Mouse (Mus musculus) MEL (cell line): ENCODE measurements around the gene Lmo1. TPM values are rescaled to one million over a fixed set of nuclear protein-coding genes. Genes with fewer than 3 reads are reported as not detected.

Experiments used
- DNase-seq: peaks from one replicate; pipeline ENCODE4 v3.0.0; 2011; ENCODE audit warnings: low read depth, low spot score
- H3K27ac ChIP-seq: 2 replicates; pipeline ENCODE4 v1.5.1; 2012; ENCODE audit warnings: low read depth, mild to moderate bottlenecking, control low read depth, low read length, moderate library complexity; ENCODE audit not compliant: control insufficient read depth
- H3K27me3 ChIP-seq, 2 experiments: fragments of 150-350 bp in 1 of 2; sonication (generic) in 1 of 2; 2 replicates each; pipeline ENCODE4 v1.6.1; 2012; ENCODE audit warnings: low read length in 2 of 2, mild to moderate bottlenecking in 2 of 2, improper control_type of control experiment in 1 of 2, moderate library complexity in 1 of 2; ENCODE audit not compliant: insufficient read depth in 2 of 2, control insufficient read depth in 1 of 2
- H3K36me3 ChIP-seq, 2 experiments: 2 replicates each; pipeline ENCODE4 v1.6.1; 2012 to 2014; ENCODE audit warnings: low read length in 2 of 2, improper control_type of control experiment in 1 of 2, inconsistent platforms in 1 of 2, mild to moderate bottlenecking in 1 of 2; ENCODE audit not compliant: insufficient read depth in 2 of 2, control insufficient read depth in 1 of 2
- H3K4me1 ChIP-seq, 2 experiments: fragments of 150-350 bp in 1 of 2; sonication (generic) in 1 of 2; 2 replicates each; pipeline ENCODE4 v1.6.1; 2012; ENCODE audit warnings: low read length in 2 of 2, improper control_type of control experiment in 1 of 2, mild to moderate bottlenecking in 1 of 2; ENCODE audit not compliant: insufficient read depth in 2 of 2, control insufficient read depth in 1 of 2
- H3K4me3 ChIP-seq, 2 experiments: fragments of 150-350 bp in 1 of 2; sonication (generic) in 1 of 2; 2 replicates each; pipeline ENCODE4 v1.5.1; 2012; ENCODE audit warnings: low read depth in 2 of 2, low read length in 2 of 2, mild to moderate bottlenecking in 2 of 2, moderate library complexity in 2 of 2, control low read depth in 1 of 2, improper control_type of control experiment in 1 of 2; ENCODE audit not compliant: control insufficient read depth in 1 of 2, insufficient read depth in 1 of 2
- H3K79me2 ChIP-seq: 2 replicates; pipeline ENCODE4 v1.6.1; 2012; ENCODE audit warnings: mild to moderate bottlenecking, low read length, moderate library complexity; ENCODE audit not compliant: control insufficient read depth, poor library complexity, insufficient read depth
- H3K9ac ChIP-seq: 2 replicates; pipeline ENCODE4 v1.6.1; 2012; ENCODE audit warnings: low read depth, mild to moderate bottlenecking, control low read depth, low read length, moderate library complexity; ENCODE audit not compliant: control insufficient read depth, poor library complexity, severe bottlenecking
- H3K9me3 ChIP-seq: fragments of 150-350 bp; sonication (generic); replicated peaks from 2 replicates; pipeline ENCODE4 v1.6.1; 2012; ENCODE audit warnings: mild to moderate bottlenecking, low read length, improper control_type of control experiment, moderate library complexity; ENCODE audit not compliant: insufficient read depth
- BHLHE40 ChIP-seq: IDR thresholded peaks from 2 replicates; pipeline ENCODE4 v1.6.1; 2012; ENCODE audit warnings: low read depth, mild to moderate bottlenecking, inconsistent platforms, low read length, improper control_type of control experiment, borderline replicate concordance
- CHD1 ChIP-seq: IDR thresholded peaks from 2 replicates; pipeline ENCODE4 v1.6.1; 2012; ENCODE audit warnings: low read depth, mild to moderate bottlenecking, inconsistent platforms, low read length, improper control_type of control experiment
- CTCF ChIP-seq, 3 experiments: IDR thresholded peaks in 2 of 3; conservative IDR thresholded peaks in 1 of 3; 2 replicates each; pipeline ENCODE4 v1.5.1; 2011 to 2012; ENCODE audit warnings: low read length in 3 of 3, low read depth in 2 of 3, mild to moderate bottlenecking in 2 of 3, improper control_type of control experiment in 1 of 3, inconsistent platforms in 1 of 3, mixed read lengths in 1 of 3, moderate library complexity in 1 of 3; ENCODE audit not compliant: control insufficient read depth in 1 of 3, insufficient read depth in 1 of 3, poor library complexity in 1 of 3, severe bottlenecking in 1 of 3
- ELF1 ChIP-seq: IDR thresholded peaks from 2 replicates; pipeline ENCODE4 v1.6.1; 2014; ENCODE audit warnings: low read depth, mild to moderate bottlenecking, inconsistent platforms, low read length, improper control_type of control experiment, moderate library complexity
- EP300 ChIP-seq, 2 experiments: IDR thresholded peaks; 2 replicates each; pipeline ENCODE4 v1.6.1; 2011; ENCODE audit warnings: improper control_type of control experiment in 2 of 2, low read length in 2 of 2, low read depth in 1 of 2, mild to moderate bottlenecking in 1 of 2
- GABPA ChIP-seq: IDR thresholded peaks from 2 replicates; pipeline ENCODE4 v1.6.1; 2012; ENCODE audit warnings: low read depth, mild to moderate bottlenecking, inconsistent platforms, low read length, improper control_type of control experiment, moderate library complexity
- GATA1 ChIP-seq: IDR thresholded peaks from 2 replicates; pipeline ENCODE4 v1.6.1; 2011; ENCODE audit warnings: low read depth, low read length, improper control_type of control experiment
- JUND ChIP-seq: IDR thresholded peaks from 2 replicates; pipeline ENCODE4 v1.6.1; 2011; ENCODE audit warnings: low read depth, mild to moderate bottlenecking, improper control_type of control experiment, low read length
- MAFK ChIP-seq: IDR thresholded peaks from 2 replicates; pipeline ENCODE4 v1.6.1; 2011; ENCODE audit warnings: low read depth, mild to moderate bottlenecking, low read length, improper control_type of control experiment, borderline replicate concordance
- MAX ChIP-seq: IDR thresholded peaks from 2 replicates; pipeline ENCODE4 v1.6.1; 2011; ENCODE audit warnings: low read length, improper control_type of control experiment
- MYC ChIP-seq: IDR thresholded peaks from 2 replicates; pipeline ENCODE4 v1.6.1; 2011; ENCODE audit warnings: low read depth, mild to moderate bottlenecking, low read length, improper control_type of control experiment, moderate library complexity
- NELFE ChIP-seq: IDR thresholded peaks from 2 replicates; pipeline ENCODE4 v1.6.1; 2011; ENCODE audit warnings: low read depth, low read length, improper control_type of control experiment
- NRF1 ChIP-seq: IDR thresholded peaks from 2 replicates; pipeline ENCODE4 v1.6.1; 2014; ENCODE audit warnings: low read depth, mild to moderate bottlenecking, inconsistent platforms, low read length, improper control_type of control experiment, moderate library complexity; ENCODE audit not compliant: poor library complexity, insufficient read depth, severe bottlenecking
- POLR2A ChIP-seq, 2 experiments: IDR thresholded peaks; 2 replicates each; pipeline ENCODE4 v1.6.1; 2011 to 2012; ENCODE audit warnings: low read length in 2 of 2, mild to moderate bottlenecking in 2 of 2, control low read depth in 1 of 2, improper control_type of control experiment in 1 of 2, low read depth in 1 of 2, moderate library complexity in 1 of 2; ENCODE audit not compliant: control insufficient read depth in 1 of 2, insufficient read depth in 1 of 2, poor library complexity in 1 of 2
- RCOR1 ChIP-seq: IDR thresholded peaks from 2 replicates; pipeline ENCODE4 v1.6.1; 2012; ENCODE audit warnings: low read depth, mild to moderate bottlenecking, inconsistent platforms, low read length, improper control_type of control experiment
- TAL1 ChIP-seq: IDR thresholded peaks from 2 replicates; pipeline ENCODE4 v1.6.1; 2012; ENCODE audit warnings: mild to moderate bottlenecking, inconsistent platforms, low read length, moderate library complexity, mixed read lengths
- TBP ChIP-seq: IDR thresholded peaks from 2 replicates; pipeline ENCODE4 v1.8.0; 2011; ENCODE audit warnings: low read depth, low read length, improper control_type of control experiment
- TCF12 ChIP-seq: IDR thresholded peaks from 2 replicates; pipeline ENCODE4 v1.6.1; 2014; ENCODE audit warnings: low read depth, mild to moderate bottlenecking, inconsistent platforms, low read length, improper control_type of control experiment, moderate library complexity
- USF1 ChIP-seq: IDR thresholded peaks from 2 replicates; pipeline ENCODE4 v1.6.1; 2014; ENCODE audit warnings: low read depth, mild to moderate bottlenecking, inconsistent platforms, low read length, improper control_type of control experiment, moderate library complexity
- ZMIZ1 ChIP-seq: IDR thresholded peaks from 2 replicates; pipeline ENCODE4 v1.6.1; 2012; ENCODE audit warnings: low read depth, mild to moderate bottlenecking, inconsistent platforms, low read length, improper control_type of control experiment, moderate library complexity
- ZNF384 ChIP-seq: IDR thresholded peaks from 2 replicates; pipeline ENCODE4 v1.6.1; 2012; ENCODE audit warnings: low read depth, mild to moderate bottlenecking, inconsistent platforms, low read length, improper control_type of control experiment
- polyA plus RNA-seq, 2 experiments: library from polyadenylated mRNA; stranded (reverse) in 1 of 2; unstranded in 1 of 2; fragments of >175 nt in 1 of 2; fragments of >200 nt in 1 of 2; gene quantifications; 2 replicates each; pipeline versions ENCODE4 v1.2.1 to v1.2.4; 2012; ENCODE audit warnings: low replicate concordance in 2 of 2, low read depth in 1 of 2; ENCODE audit not compliant: insufficient read length in 2 of 2, insufficient read depth in 1 of 2, missing spikeins in 1 of 2
- total RNA-seq: library from RNA; depleted of rRNA; stranded (reverse); fragments of 300-350 nt; gene quantifications from 2 replicates; pipeline ENCODE4 v1.2.3, GENCODE M21; 2012

The Lmo1 gene
- total and polyA plus RNA-seq, 3 experiments: not detected

GRCm38 (mm10) chr7:109153538-109153937, 21.5 kb downstream of the Lmo1 start:
- TF ChIP-seq NRF1 (no peak), TBP (no peak), TAL1 (no peak), ZNF384 (no peak), GABPA (no peak), ELF1 (no peak), NELFE (no peak), RCOR1 (no peak), TCF12 (no peak), MAX (no peak), POLR2A (IDR thresholded peaks at IDR 0.05; ENCODE audit: control insufficient read depth in 1 of 2, insufficient read depth in 1 of 2, low read depth in 1 of 2, low read length in 2 of 2, poor library complexity in 1 of 2) (no peak), MAFK (no peak), USF1 (no peak), ZMIZ1 (no peak), EP300 (IDR thresholded peaks at IDR 0.05; ENCODE audit: low read depth in 1 of 2, low read length in 2 of 2) (no peak), CTCF (IDR thresholded peaks at IDR 0.05 in 2 of 3, conservative IDR thresholded peaks at IDR 0.05 in 1 of 3; ENCODE audit: control insufficient read depth in 1 of 3, insufficient read depth in 1 of 3, low read depth in 2 of 3, low read length in 3 of 3, poor library complexity in 1 of 3, severe bottlenecking in 1 of 3) (no peak), JUND (no peak), MYC (no peak)
- DNase-seq: no peak
- no peaks in the 10 kb centered on the region for H3K79me2 ChIP-seq
- H3K4me1 ChIP-seq: no peaks in the 10 kb centered on the region
- H3K27me3 ChIP-seq: no peaks in the 10 kb centered on the region
- no peaks in the 10 kb centered on the region for H3K9me3 ChIP-seq
- no peak overlapping the region for H3K4me3 ChIP-seq
- no peak overlapping the region for H3K9ac ChIP-seq
- H3K36me3 ChIP-seq: no peaks in the 10 kb centered on the region
- no peak overlapping the region for H3K27ac ChIP-seq

GRCm38 (mm10) chr7:109151088-109151487, 23.9 kb downstream of the Lmo1 start:
- Histone ChIP-seq H3K4me1 (no peaks in the 10 kb centered on the region), H3K4me3 (no peak overlapping the region), H3K9me3 (no peaks in the 10 kb centered on the region), H3K27me3 (no peaks in the 10 kb centered on the region), H3K79me2 (no peaks in the 10 kb centered on the region), H3K9ac (no peak overlapping the region), H3K36me3 (no peaks in the 10 kb centered on the region), H3K27ac (no peak overlapping the region)
- no peak for TF ChIP-seq CTCF (IDR thresholded peaks at IDR 0.05 in 2 of 3, conservative IDR thresholded peaks at IDR 0.05 in 1 of 3; ENCODE audit: control insufficient read depth in 1 of 3, insufficient read depth in 1 of 3, low read depth in 2 of 3, low read length in 3 of 3, poor library complexity in 1 of 3, severe bottlenecking in 1 of 3)
- no peak for TF ChIP-seq GATA1
- no peak for TF ChIP-seq BHLHE40
- TF ChIP-seq RCOR1: no peak
- no peak for TF ChIP-seq NELFE
- no peak for TF ChIP-seq CHD1
- DNase-seq: no peak
